Mouse (Mus musculus): ENCODE results near the gene Ncl.

The Ncl gene

DNA sequence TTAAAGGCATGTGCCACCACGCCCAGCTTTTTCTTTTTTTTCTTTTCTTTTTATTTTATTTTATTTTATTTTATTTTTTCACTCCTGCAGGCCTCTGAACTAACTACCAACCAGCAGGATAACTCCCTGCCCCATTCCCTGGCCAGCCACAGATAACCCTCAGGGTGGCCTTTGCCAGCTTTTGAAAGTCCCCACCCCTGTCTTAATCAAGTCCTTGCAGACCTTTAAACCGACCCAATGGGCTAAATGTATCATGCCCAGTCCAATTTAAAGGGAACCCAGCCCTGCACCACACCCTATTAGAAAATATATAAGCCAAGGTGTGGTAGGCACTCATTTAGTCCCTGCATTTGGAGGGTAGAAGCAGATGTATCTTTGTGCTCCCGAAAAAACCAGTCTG is 46.9 kb downstream of the Ncl start:
- no peak for DNase-seq (ENCODE audit: low read depth, low spot score)

DNA sequence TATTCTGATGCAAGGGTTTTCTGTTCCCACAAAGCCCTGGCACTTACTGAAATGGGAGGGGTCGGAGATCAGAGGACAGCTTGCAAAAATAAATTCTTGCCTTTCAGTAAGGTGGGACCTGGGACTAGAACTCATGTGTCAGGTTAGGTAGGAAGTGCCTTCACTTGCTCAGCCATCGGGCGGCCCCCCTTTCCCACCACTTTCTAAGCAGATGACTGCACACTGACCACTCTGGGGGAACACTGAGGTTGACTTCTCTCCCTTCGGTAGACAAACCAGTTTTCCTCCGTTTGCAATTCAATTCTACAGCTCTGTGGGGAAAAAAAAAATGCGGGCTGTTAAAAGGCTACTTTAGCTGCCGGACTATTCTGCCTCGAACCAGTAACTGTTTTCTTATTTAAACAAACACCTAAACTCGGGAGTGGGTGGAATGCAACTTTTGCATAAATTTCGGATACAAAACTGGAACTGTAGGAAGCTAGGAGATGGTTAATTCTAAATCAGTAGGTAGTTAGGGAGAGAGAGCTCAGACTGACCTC is 47.7 kb downstream of the Ncl start:
- peak; percentile 87 for DNase-seq (ENCODE audit: low read depth, low spot score)

GRCm38 (mm10) chr1:86310536-86311310 is 48.5 kb downstream of the Ncl start:
- peak; percentile 100 for DNase-seq (ENCODE audit: low read depth, low spot score)

GRCm38 (mm10) chr1:86309270-86309833 is 49.8 kb downstream of the Ncl start:
- DNase-seq (ENCODE audit: low read depth, low spot score) = peak; percentile 99

DNA sequence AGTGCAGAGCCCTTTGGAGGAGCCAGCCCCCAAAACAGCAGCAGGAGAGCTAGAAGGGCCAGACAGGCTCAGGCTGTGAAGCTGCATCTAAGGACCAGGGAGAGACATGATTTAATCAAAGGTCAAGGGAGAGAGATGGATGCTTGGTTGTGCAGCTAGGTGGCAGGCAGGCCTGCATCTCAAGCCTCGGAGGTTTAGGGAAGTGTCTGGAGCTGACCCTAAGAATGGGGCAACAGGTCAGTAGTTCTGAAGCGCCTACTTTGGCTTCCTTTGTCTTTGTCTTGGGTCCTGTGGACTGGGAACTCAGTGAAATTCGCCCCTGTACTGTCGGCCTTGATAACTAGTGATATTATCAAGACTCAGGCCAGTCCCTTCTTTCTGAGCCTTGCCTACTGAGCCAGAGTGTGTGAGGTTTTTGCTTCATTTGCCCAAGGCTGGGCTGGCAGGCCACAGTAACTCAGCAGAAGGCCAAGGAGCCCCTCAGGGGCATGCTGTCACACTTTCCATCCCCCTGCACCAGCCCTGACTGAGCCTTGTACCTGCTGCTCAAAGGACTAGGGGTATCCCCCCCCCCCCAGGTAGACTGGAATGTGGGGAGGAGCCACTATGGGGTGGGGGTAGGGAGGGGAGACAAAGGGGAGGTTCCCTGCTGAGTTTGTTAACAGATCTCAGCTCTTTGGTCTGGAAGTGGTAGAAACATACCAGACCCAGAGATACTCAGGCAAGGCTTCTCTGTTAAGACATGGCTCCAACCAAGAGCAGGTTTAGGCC is 51.1 kb downstream of the Ncl start:
- peak; percentile 95 for DNase-seq (ENCODE audit: low read depth, low spot score)

DNA sequence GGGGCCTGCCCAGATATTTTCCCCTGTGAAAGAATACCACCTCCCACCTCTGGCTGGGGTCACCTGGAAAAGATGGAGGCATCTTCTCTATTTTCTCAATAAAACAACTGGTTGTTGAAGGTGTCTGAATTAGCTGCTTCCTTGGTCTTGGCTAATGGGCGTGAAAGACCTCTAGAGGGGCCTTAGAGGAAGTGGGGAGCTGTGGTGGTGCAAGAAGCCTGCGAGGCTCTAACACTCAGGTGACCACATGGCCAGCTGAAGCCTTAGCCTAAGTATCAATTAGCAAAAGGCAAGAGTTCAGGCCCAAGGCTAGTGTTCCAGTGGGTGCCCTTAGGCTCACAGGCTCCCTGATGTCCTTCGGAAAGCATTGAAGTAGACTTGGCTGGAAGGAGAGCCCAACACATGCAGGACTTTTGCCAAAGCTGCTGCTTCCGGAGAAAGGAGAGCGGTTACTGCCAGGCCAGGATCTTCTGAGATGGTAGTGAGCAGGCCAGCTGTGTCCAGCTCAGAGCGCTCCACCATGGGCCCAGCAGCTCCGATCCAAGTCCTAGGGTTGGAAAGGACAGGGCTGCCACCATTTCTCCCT is 51.9 kb downstream of the Ncl start:
- DNase-seq (ENCODE audit: low read depth, low spot score) = no peak

- DNase-seq (ENCODE audit: low read depth, low spot score) = no peak
These were observed 52.5 kb downstream of the Ncl start for GRCm38 (mm10) chr1:86306686-86307085.

DNA sequence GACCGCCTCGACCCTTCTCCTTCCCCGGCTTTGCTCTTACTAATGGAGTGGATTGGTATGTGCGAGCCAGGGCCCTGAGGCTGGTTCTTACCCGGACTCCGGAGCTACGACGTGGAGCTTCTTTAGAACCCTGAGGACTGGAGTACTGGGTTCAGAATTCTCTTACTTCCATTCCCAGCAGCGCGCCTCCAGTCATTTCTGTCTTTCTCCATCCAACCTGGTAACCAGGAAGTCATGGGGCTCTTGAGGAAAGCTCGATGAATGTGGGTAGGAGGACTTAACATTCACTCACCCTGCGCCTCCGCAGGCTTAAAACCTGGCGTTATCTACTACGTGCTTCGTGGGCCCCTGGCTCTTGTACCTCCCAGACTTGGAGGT is 55.3 kb downstream of the Ncl start:
- no peak for DNase-seq (ENCODE audit: low read depth, low spot score)

GRCm38 (mm10) chr1:86303063-86303872 is 55.9 kb downstream of the Ncl start:
- DNase-seq (ENCODE audit: low read depth, low spot score) = peak; percentile 95

DNA sequence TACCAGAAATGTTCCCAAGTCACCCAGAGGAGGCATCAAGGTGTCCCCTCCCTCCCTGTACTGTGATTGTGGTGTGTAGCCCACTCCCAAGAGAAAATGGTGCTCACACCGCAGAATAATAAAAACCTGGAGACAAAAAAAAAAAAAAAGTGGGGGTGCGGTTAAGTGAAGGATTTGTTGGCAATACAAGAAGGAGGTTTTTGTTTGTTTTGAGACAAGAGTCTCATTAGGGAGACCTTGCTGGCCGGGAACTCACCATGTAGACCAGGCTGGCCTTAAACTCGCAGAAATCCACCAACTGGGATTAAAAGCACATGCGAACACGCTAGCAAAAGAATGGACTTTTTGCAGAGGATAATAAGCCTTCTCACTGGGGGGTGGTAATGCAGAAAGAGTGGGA is 56.7 kb downstream of the Ncl start, which contains the start of gene B3gnt7:
B3gnt7 (plus strand) TSS at position 301 of the 400 bp plus-strand sequence.
- no peak for DNase-seq (ENCODE audit: low read depth, low spot score)

GRCm38 (mm10) chr1:86301221-86302091 is 57.7 kb downstream of the Ncl start:
- peak; percentile 52 for DNase-seq (ENCODE audit: low read depth, low spot score)

GRCm38 (mm10) chr1:86300731-86301130 is 58.5 kb downstream of the Ncl start:
- DNase-seq (ENCODE audit: low read depth, low spot score) = no peak

- DNase-seq (ENCODE audit: low read depth, low spot score) = peak; percentile 77
These were observed 59.1 kb downstream of the Ncl start for GRCm38 (mm10) chr1:86300093-86300492.
